Mouse (Mus musculus) brain, embryonic 14.5 days (tissue): Measurements from ENCODE around the gene Lpcat4. TPM values are rescaled to one million over a fixed set of nuclear protein-coding genes. Genes with fewer than 3 reads are reported as not detected.

ENCODE experiments used
- DNase-seq: peaks from one replicate; pipeline ENCODE4 v3.0.0-alpha.2; 2011; ENCODE audit warnings: low read depth
- CTCF ChIP-seq: fragments of 200-500 bp; IDR thresholded peaks from 2 replicates; pipeline ENCODE4 v1.5.1; 2012; ENCODE audit warnings: inconsistent platforms, mild to moderate bottlenecking, moderate library complexity, borderline replicate concordance; ENCODE audit not compliant: insufficient read depth, insufficient read length; ENCODE audit errors: extremely low read depth
- POLR2A ChIP-seq: fragments of 200-500 bp; IDR thresholded peaks from 2 replicates; pipeline ENCODE4 v1.6.1; 2012; ENCODE audit warnings: mild to moderate bottlenecking, inconsistent platforms, borderline replicate concordance; ENCODE audit not compliant: poor library complexity, insufficient read depth, insufficient read length, severe bottlenecking; ENCODE audit errors: extremely low read depth
- polyA plus RNA-seq: library from polyadenylated mRNA; depleted of rRNA; stranded (reverse); fragments of >200 nt; gene quantifications from 2 replicates; pipeline ENCODE4 v1.2.3, GENCODE M21; 2012; rRNA removed

Gene Lpcat4
- polyA plus RNA-seq, 1 experiment: 59.4 TPM

GRCm38 (mm10) chr2:112287059-112287458, 47.8 kb downstream of the Lpcat4 start:
- TF ChIP-seq CTCF: no peak
- TF ChIP-seq POLR2A: no peak
- DNase-seq: peak; percentile 7

- TF ChIP-seq POLR2A: no peak
- no peak for TF ChIP-seq CTCF
- no peak for DNase-seq
Observed at GRCm38 (mm10) chr2:112289507-112289906, 50.2 kb downstream of the Lpcat4 start.

GRCm38 (mm10) chr2:112292823-112293222, 53.6 kb downstream of the Lpcat4 start:
- no peak for TF ChIP-seq CTCF
- no peak for DNase-seq

GRCm38 (mm10) chr2:112296211-112296610, 56.9 kb downstream of the Lpcat4 start:
- no peak for TF ChIP-seq POLR2A
- TF ChIP-seq CTCF: no peak
- peak; percentile 6 for DNase-seq

Other genes starting within 250 kb of the Lpcat4 start
- gene Olfr1309, start 249.2 kb upstream of the Lpcat4 start, polyA plus RNA-seq: not detected in 2 replicates
- gene Olfr1310, start 226.8 kb upstream of the Lpcat4 start, polyA plus RNA-seq: not detected in 2 replicates
- gene Olfr1311, start 215.1 kb upstream of the Lpcat4 start, polyA plus RNA-seq: not detected in 2 replicates
- 0.03 TPM in 1 of 2 replicates, not detected in the other for gene Olfr1312, start 189.2 kb upstream of the Lpcat4 start, polyA plus RNA-seq
- not detected in 2 replicates for gene Olfr1313, start 161.6 kb upstream of the Lpcat4 start, polyA plus RNA-seq
- gene Olfr1314, start 142.7 kb upstream of the Lpcat4 start, polyA plus RNA-seq: not detected in 2 replicates
- not detected in 2 replicates for gene Olfr1315-ps1, start 124.0 kb upstream of the Lpcat4 start, polyA plus RNA-seq
- 0.01 and 0.05 TPM in 2 replicates for gene Olfr1316, start 104.5 kb upstream of the Lpcat4 start, polyA plus RNA-seq
- not detected in 2 replicates for gene Olfr1317, start 99.1 kb upstream of the Lpcat4 start, polyA plus RNA-seq
- gene Olfr1318, start 85.3 kb upstream of the Lpcat4 start, polyA plus RNA-seq: not detected in 2 replicates
- not detected in 2 replicates for gene Nutm1, start 19.8 kb downstream of the Lpcat4 start, polyA plus RNA-seq
- 95.9 and 145 TPM in 2 replicates for gene Nop10, start 22.5 kb downstream of the Lpcat4 start, polyA plus RNA-seq
- gene Slc12a6, start 26.4 kb downstream of the Lpcat4 start, polyA plus RNA-seq: 48.3 and 52.9 TPM in 2 replicates
- not detected in 2 replicates for gene Gm21985, start 26.8 kb downstream of the Lpcat4 start, polyA plus RNA-seq
- gene Emc4, start 128.6 kb downstream of the Lpcat4 start, polyA plus RNA-seq: 103 and 105 TPM in 2 replicates
- 18.2 and 19.4 TPM in 2 replicates for gene Katnbl1, start 139.7 kb downstream of the Lpcat4 start, polyA plus RNA-seq
- gene Emc7, start 215.5 kb downstream of the Lpcat4 start, polyA plus RNA-seq: 10.0 and 10.2 TPM in 2 replicates
- gene Chrm5, start 241.3 kb downstream of the Lpcat4 start, polyA plus RNA-seq: 0.21 and 0.63 TPM in 2 replicates